Mouse (Mus musculus): Measurements from ENCODE around the gene Lrrc59.

DNA sequence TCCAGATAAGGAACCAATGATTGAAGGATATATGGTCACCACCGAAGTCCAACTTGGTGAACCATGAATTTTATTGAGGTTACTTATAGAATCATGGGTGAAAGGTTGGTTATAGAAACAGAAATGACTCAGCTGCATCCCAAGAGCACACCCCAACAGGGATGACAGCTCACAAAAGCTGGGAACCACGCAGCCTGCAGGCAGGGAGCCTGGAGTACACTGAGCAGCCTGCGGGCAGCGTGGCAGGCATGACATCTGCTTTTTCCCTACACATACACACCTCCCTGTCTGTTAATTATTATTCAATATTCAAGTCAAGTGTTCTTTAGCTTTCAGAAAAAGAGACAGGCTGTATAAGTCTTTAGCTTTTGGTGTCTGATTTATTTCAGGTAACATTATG lies 15.0 kb upstream of the Lrrc59 start:
- no peak for TF ChIP-seq POLR2A (IDR thresholded peaks at IDR 0.05; ENCODE audit: borderline replicate concordance, extremely low read depth, low read depth, low read length)
- no peak for TF ChIP-seq CTCF (IDR thresholded peaks at IDR 0.05; ENCODE audit: insufficient read depth, low read length)

All from lung, adult 2 months (tissue).